Mouse (Mus musculus) kidney, adult 2 months (tissue): ENCODE measurements at regions not wholly inside any gene's neighbourhood (a gene's known extent, or its start where the extent isn't known, plus 50 kb on each side); places are given as distances from the start of the nearest gene placed in this dataset.

Experiments used
- CTCF ChIP-seq: fragments of 200-500 bp; conservative IDR thresholded peaks from 2 replicates; pipeline ENCODE4 v1.5.1; 2011; ENCODE audit warnings: low read depth, mild to moderate bottlenecking, control low read depth, low read length, moderate library complexity, mixed read lengths; ENCODE audit not compliant: insufficient read depth, insufficient read length
- POLR2A ChIP-seq: fragments of 200-500 bp; IDR thresholded peaks from one replicate; pipeline ENCODE4 v1.6.1; 2011; ENCODE audit warnings: low read depth, low read length, control low read depth

- no peak for TF ChIP-seq CTCF
- TF ChIP-seq POLR2A = no peak
These were observed 73.5 kb upstream of the Fbxw17 start for GRCm38 (mm10) chr13:50344121-50344520.
